Mouse (Mus musculus) myocyte (in vitro differentiated cells): ENCODE results near the gene Cacna2d3. TPM values are rescaled to one million over a fixed set of nuclear protein-coding genes. Genes with fewer than 3 reads are reported as not detected.

Experiments used
- H3K27me3 ChIP-seq: one replicate; pipeline ENCODE4 v1.6.1; 2011; ENCODE audit not compliant: control insufficient read depth, insufficient read depth, insufficient read length
- H3K36me3 ChIP-seq: one replicate; pipeline ENCODE4 v1.6.1; 2011; ENCODE audit not compliant: control insufficient read depth, insufficient read depth
- H3K4me2 ChIP-seq: one replicate; pipeline ENCODE4 v1.6.1; 2011; ENCODE audit warnings: low read depth, control low read depth
- H3K4me3 ChIP-seq: one replicate; pipeline ENCODE4 v1.5.1; 2011; ENCODE audit warnings: mild to moderate bottlenecking, control low read depth, moderate library complexity
- H3K79me2 ChIP-seq: one replicate; pipeline ENCODE4 v1.6.1; 2011; ENCODE audit not compliant: control insufficient read depth, insufficient read depth
- H3ac ChIP-seq: one replicate; pipeline ENCODE4 v1.6.1; 2011; ENCODE audit not compliant: control insufficient read depth, insufficient read length
- CEBPB ChIP-seq: IDR thresholded peaks from 2 replicates; pipeline ENCODE4 v1.6.1; 2011; ENCODE audit warnings: mild to moderate bottlenecking, moderate library complexity; ENCODE audit not compliant: poor library complexity, insufficient read depth, severe bottlenecking
- E2F4 ChIP-seq: IDR thresholded peaks from one replicate; pipeline ENCODE4 v1.6.1; 2011; ENCODE audit warnings: mild to moderate bottlenecking, control low read depth, moderate library complexity; ENCODE audit not compliant: insufficient read depth
- MAX ChIP-seq: IDR thresholded peaks from one replicate; pipeline ENCODE4 v1.6.1; 2011; ENCODE audit warnings: low read depth, mild to moderate bottlenecking, control low read depth
- MYOD1 ChIP-seq, 3 experiments: IDR thresholded peaks; one replicate each; pipeline ENCODE4 v1.6.1; 2011; ENCODE audit warnings: control low read depth in 2 of 3, low read depth in 2 of 3, mild to moderate bottlenecking in 2 of 3, moderate library complexity in 1 of 3; ENCODE audit not compliant: insufficient read length in 2 of 3, control insufficient read depth in 1 of 3
- MYOG ChIP-seq, 3 experiments: IDR thresholded peaks; one replicate each; pipeline ENCODE4 v1.6.1; 2011; ENCODE audit warnings: control low read depth in 2 of 3, low read depth in 2 of 3, mild to moderate bottlenecking in 2 of 3; ENCODE audit not compliant: insufficient read length in 2 of 3, control insufficient read depth in 1 of 3, insufficient read depth in 1 of 3
- POLR2A ChIP-seq: IDR thresholded peaks from one replicate; pipeline ENCODE4 v1.6.1; 2011; ENCODE audit warnings: low read depth, mild to moderate bottlenecking, control low read depth, moderate library complexity; ENCODE audit not compliant: insufficient read length
- POLR2AphosphoS2 ChIP-seq: IDR thresholded peaks from one replicate; pipeline ENCODE4 v1.6.1; 2011; ENCODE audit warnings: low read depth, control low read depth; ENCODE audit not compliant: insufficient read length
- REST ChIP-seq: IDR thresholded peaks from one replicate; pipeline ENCODE4 v1.6.1; 2011; ENCODE audit warnings: mild to moderate bottlenecking, control low read depth, moderate library complexity; ENCODE audit not compliant: insufficient read depth, insufficient read length
- SRF ChIP-seq: IDR thresholded peaks from one replicate; pipeline ENCODE4 v1.6.1; 2011; ENCODE audit warnings: low read depth; ENCODE audit not compliant: control insufficient read depth, insufficient read length
- TCF12 ChIP-seq: IDR thresholded peaks from one replicate; pipeline ENCODE4 v1.6.1; 2011; ENCODE audit warnings: mild to moderate bottlenecking, control low read depth; ENCODE audit not compliant: poor library complexity, insufficient read depth, severe bottlenecking
- TCF3 ChIP-seq: IDR thresholded peaks from one replicate; pipeline ENCODE4 v1.6.1; 2011; ENCODE audit warnings: low read depth, control low read depth; ENCODE audit not compliant: insufficient read length
- USF1 ChIP-seq: IDR thresholded peaks from one replicate; pipeline ENCODE4 v1.6.1; 2011; ENCODE audit warnings: low read depth, mild to moderate bottlenecking, control low read depth, moderate library complexity
- polyA plus RNA-seq: library from polyadenylated mRNA; unstranded; fragments of >200 nt; fragmentation: generic; extraction: Trizol; gene quantifications from one replicate; pipeline ENCODE4 v1.2.1, GENCODE M21; 2012; ENCODE audit warnings: missing spikeins

Gene Cacna2d3
- polyA plus RNA-seq, 1 experiment: 0.10 TPM

DNA sequence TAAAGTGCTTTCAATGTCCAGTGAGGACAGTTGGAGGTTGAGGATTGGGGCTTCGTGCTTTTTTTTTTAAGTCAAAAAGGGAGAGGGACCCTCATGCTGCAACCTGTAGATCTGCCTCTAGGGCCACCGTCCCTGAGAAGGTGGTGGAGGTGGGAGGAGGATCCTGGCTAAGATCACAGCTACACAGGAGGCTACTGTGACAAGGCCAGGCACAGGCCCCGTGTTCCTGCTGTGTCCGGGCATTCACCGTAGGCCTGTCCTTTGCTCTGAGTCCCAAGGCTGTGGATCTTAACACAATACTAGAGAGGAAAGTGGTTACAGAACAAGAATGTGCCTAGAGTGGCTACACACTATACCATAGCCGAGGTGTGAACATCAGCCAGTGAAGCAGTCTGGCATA, 696.3 kb downstream of the Cacna2d3 start:
- Histone ChIP-seq H3K4me3 (no peak overlapping the region), H3K79me2 (no peaks in the 10 kb centered on the region), H3ac (no peak overlapping the region), H3K4me2 (no peak overlapping the region), H3K36me3 (no peaks in the 10 kb centered on the region), H3K27me3 (no peaks in the 10 kb centered on the region)
- TF ChIP-seq MYOG (IDR thresholded peaks at IDR 0.05; ENCODE audit: control insufficient read depth in 1 of 3, insufficient read depth in 1 of 3, insufficient read length in 2 of 3, low read depth in 2 of 3): no peak
- no peak for TF ChIP-seq E2F4
- TF ChIP-seq USF1: no peak
- TF ChIP-seq SRF: no peak
- TF ChIP-seq POLR2AphosphoS2: no peak
- TF ChIP-seq REST: no peak
- no peak for TF ChIP-seq TCF3
- TF ChIP-seq MYOD1 (IDR thresholded peaks at IDR 0.05; ENCODE audit: control insufficient read depth in 1 of 3, insufficient read length in 2 of 3, low read depth in 2 of 3): no peak

- no peaks in the 10 kb centered on the region for H3K36me3 ChIP-seq
- peak in 1 of 3 experiments; percentile 14 for TF ChIP-seq MYOD1 (IDR thresholded peaks at IDR 0.05; ENCODE audit: control insufficient read depth in 1 of 3, insufficient read length in 2 of 3, low read depth in 2 of 3)
- TF ChIP-seq USF1: no peak
- no peak overlapping the region for H3K4me2 ChIP-seq
- no peaks in the 10 kb centered on the region for H3K79me2 ChIP-seq
- no peak overlapping the region for H3ac ChIP-seq
- no peaks in the 10 kb centered on the region for H3K27me3 ChIP-seq
- H3K4me3 ChIP-seq: no peak overlapping the region
These were observed 698.4 kb downstream of the Cacna2d3 start for GRCm38 (mm10) chr14:29023246-29023645.

- no peak overlapping the region for H3K4me3 ChIP-seq
- no peak overlapping the region for H3ac ChIP-seq
- no peaks in the 10 kb centered on the region for H3K27me3 ChIP-seq
- TF ChIP-seq MYOD1 (IDR thresholded peaks at IDR 0.05; ENCODE audit: control insufficient read depth in 1 of 3, insufficient read length in 2 of 3, low read depth in 2 of 3) (no peak), MAX (no peak), REST (no peak), E2F4 (no peak), TCF3 (no peak), POLR2AphosphoS2 (no peak), POLR2A (no peak), SRF (no peak), USF1 (no peak), MYOG (IDR thresholded peaks at IDR 0.05; ENCODE audit: control insufficient read depth in 1 of 3, insufficient read depth in 1 of 3, insufficient read length in 2 of 3, low read depth in 2 of 3) (no peak), CEBPB (no peak), TCF12 (no peak)
- H3K36me3 ChIP-seq: no peaks in the 10 kb centered on the region
- no peaks in the 10 kb centered on the region for H3K79me2 ChIP-seq
- H3K4me2 ChIP-seq: no peak overlapping the region
These were observed 700.4 kb downstream of the Cacna2d3 start for GRCm38 (mm10) chr14:29021295-29021694.

GRCm38 (mm10) chr14:29018316-29019000, 703.2 kb downstream of the Cacna2d3 start:
- TF ChIP-seq REST: no peak
- no peak for TF ChIP-seq TCF3
- TF ChIP-seq MYOD1 (IDR thresholded peaks at IDR 0.05; ENCODE audit: control insufficient read depth in 1 of 3, insufficient read length in 2 of 3, low read depth in 2 of 3): no peak
- no peak for TF ChIP-seq TCF12
- no peak for TF ChIP-seq E2F4
- no peak for TF ChIP-seq POLR2A
- no peak for TF ChIP-seq SRF
- Histone ChIP-seq H3K79me2 (no peaks in the 10 kb centered on the region), H3K4me2 (no peak overlapping the region), H3K27me3 (no peaks in the 10 kb centered on the region), H3K36me3 (no peaks in the 10 kb centered on the region), H3ac (no peak overlapping the region), H3K4me3 (no peak overlapping the region)

DNA sequence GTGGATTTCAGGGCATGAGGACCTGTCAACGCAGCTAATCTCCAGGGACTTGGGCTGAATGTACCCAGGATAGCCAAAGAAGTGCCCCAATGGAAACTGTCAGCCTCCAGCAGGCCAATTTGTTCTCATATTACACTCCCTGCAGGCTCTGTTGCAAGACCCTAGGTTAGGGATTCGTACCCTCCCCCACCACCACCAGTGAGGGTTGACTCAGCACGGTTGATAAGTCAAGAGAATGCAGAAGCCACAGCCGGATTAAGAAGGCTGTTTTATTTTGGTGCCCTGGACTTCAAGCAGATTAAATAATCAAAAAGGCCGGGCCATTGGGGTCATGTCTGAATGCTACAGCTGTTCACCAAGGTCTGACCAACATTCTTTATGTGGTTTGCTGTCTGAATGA, 703.8 kb downstream of the Cacna2d3 start, which contains the start of gene Lrtm1:
Lrtm1 (plus strand) TSS at position 326 of the 400 bp plus-strand sequence.
- H3K4me2 ChIP-seq: no peak within 1 kb of the TSS
- no peak within 1 kb of the TSS for H3K4me3 ChIP-seq
- no peak within 1 kb of the TSS for H3ac ChIP-seq
- no peaks in the 10 kb centered on the region for H3K36me3 ChIP-seq
- no peaks in the 10 kb centered on the region for H3K27me3 ChIP-seq
- no peak for TF ChIP-seq MYOD1 (IDR thresholded peaks at IDR 0.05; ENCODE audit: control insufficient read depth in 1 of 3, insufficient read length in 2 of 3, low read depth in 2 of 3)
- TF ChIP-seq CEBPB: peak; percentile 82
- no peak for TF ChIP-seq TCF12
- peak in 1 of 3 experiments; percentile 6 for TF ChIP-seq MYOG (IDR thresholded peaks at IDR 0.05; ENCODE audit: control insufficient read depth in 1 of 3, insufficient read depth in 1 of 3, insufficient read length in 2 of 3, low read depth in 2 of 3)
- TF ChIP-seq POLR2A: no peak
- TF ChIP-seq E2F4: no peak
- TF ChIP-seq TCF3: no peak
- no peak for TF ChIP-seq POLR2AphosphoS2
- no peaks in the 10 kb centered on the region for H3K79me2 ChIP-seq
